Mouse (Mus musculus) frontal cortex, adult 2 months (tissue): ENCODE measurements at regions not wholly inside any gene's neighbourhood (a gene's known extent, or its start where the extent isn't known, plus 50 kb on each side); places are given as distances from the start of the nearest gene placed in this dataset.

Source experiments
- DNase-seq, 2 experiments: peaks; one replicate each; pipeline ENCODE4 v3.0.0; 2022; ENCODE audit warnings: low spot score in 1 of 2; ENCODE audit errors: extremely low spot score in 1 of 2

- no peak for DNase-seq
Measured at GRCm38 (mm10) chr7:73640194-73640593, 98.6 kb upstream of the Chd2 start.

GRCm38 (mm10) chr7:73637810-73638125, 96.1 kb upstream of the Chd2 start:
- peak in 1 of 2 experiments; percentile 63 for DNase-seq

- DNase-seq, result no peak
Measured at GRCm38 (mm10) chr7:73637101-73637809, 95.6 kb upstream of the Chd2 start.

GRCm38 (mm10) chr7:73635422-73635821, 93.8 kb upstream of the Chd2 start:
- no peak for DNase-seq

DNA sequence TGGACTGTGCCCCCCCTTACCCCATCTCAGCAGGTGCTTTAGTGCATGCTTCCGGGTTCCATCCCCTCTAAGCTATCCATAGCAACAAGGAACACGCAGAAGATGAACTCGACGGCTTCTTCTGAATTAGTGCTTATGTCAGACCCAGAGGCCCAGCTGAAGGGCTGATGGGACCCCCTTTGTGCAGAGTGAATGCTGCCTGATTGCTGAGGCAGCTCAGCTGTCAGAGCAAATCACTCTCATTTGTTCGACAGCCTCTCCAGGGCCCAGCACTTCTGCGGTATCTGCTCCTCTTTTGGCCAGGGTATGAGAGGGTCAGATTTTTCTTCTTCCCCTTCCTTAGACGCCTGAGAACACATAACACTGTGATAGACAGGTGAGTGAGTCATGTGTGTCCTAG, 89.2 kb upstream of the Chd2 start:
- DNase-seq, result no peak

- no peak for DNase-seq
Measured at GRCm38 (mm10) chr7:73629182-73629581, 87.6 kb upstream of the Chd2 start.

DNA sequence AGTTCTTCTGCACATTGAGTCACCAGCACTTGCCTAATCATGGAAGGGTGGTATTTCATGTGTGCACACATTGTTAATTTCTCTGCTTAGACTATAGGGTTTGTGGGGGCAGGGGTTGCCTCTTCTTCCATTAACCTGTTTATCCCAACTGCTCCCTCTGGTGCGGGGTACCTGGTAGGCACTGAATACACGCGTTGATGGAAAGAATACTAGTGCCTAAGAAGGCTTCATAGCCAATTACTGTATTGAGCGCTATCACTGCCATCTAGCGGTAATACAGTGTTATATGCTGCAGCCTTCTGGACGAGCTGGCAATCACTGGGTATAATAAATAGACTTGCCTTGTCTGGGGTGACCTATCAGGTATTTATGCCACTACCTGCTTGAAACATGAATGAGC, 86.4 kb upstream of the Chd2 start:
- DNase-seq, result peak; percentile 58 to 85

DNA sequence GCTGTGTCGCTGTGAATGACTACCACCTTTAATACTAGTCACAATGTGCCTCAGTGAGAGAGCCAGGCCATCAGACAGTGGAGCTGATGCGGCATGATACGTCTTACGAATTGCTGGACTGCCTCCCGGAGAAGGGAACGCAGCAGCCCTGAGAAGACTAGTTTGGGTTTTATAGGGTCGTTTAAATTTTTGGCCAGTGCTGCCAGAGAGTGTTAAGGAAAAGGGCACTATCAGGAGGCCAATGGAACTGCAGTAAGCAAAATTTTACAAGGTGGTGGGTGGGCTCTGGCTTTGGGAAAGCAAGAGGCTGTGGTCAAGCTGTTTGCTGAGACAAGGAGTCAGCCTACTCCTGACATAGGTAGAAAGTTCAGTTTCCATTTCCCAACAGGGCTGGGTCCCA, 84.7 kb upstream of the Chd2 start:
- DNase-seq, result no peak

DNA sequence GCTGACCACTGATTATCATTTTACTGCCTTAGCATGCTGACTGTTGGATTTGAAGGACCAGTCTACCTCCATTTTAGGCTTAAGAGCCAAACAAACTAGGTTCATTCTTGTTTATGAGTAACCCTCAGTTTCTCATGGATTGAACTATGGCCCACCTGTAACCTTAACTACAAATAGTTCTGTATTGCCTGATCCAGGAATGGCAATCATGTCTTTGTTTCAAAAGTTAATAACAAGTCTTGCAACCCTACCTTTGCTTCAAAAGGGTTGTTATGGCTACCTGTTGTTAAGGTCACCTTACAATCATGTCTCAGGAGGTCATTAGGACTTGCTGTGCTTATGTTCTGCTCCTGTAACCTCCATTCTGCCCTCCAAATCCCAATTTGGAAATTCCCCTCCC, 84.0 kb upstream of the Chd2 start:
- DNase-seq, result no peak

GRCm38 (mm10) chr7:73624992-73625391, 83.4 kb upstream of the Chd2 start:
- no peak for DNase-seq

GRCm38 (mm10) chr7:73624093-73624600, 82.5 kb upstream of the Chd2 start:
- no peak for DNase-seq

GRCm38 (mm10) chr7:73622468-73622867, 80.8 kb upstream of the Chd2 start:
- no peak for DNase-seq

- DNase-seq, result no peak
Measured at GRCm38 (mm10) chr7:73620341-73620740, 78.7 kb upstream of the Chd2 start.

- DNase-seq, result peak in 1 of 2 experiments; percentile 27
Measured at GRCm38 (mm10) chr7:73618758-73619416, 77.3 kb upstream of the Chd2 start.

GRCm38 (mm10) chr7:73617910-73618757, 76.5 kb upstream of the Chd2 start:
- peak; percentile 92 to 99 for DNase-seq

DNA sequence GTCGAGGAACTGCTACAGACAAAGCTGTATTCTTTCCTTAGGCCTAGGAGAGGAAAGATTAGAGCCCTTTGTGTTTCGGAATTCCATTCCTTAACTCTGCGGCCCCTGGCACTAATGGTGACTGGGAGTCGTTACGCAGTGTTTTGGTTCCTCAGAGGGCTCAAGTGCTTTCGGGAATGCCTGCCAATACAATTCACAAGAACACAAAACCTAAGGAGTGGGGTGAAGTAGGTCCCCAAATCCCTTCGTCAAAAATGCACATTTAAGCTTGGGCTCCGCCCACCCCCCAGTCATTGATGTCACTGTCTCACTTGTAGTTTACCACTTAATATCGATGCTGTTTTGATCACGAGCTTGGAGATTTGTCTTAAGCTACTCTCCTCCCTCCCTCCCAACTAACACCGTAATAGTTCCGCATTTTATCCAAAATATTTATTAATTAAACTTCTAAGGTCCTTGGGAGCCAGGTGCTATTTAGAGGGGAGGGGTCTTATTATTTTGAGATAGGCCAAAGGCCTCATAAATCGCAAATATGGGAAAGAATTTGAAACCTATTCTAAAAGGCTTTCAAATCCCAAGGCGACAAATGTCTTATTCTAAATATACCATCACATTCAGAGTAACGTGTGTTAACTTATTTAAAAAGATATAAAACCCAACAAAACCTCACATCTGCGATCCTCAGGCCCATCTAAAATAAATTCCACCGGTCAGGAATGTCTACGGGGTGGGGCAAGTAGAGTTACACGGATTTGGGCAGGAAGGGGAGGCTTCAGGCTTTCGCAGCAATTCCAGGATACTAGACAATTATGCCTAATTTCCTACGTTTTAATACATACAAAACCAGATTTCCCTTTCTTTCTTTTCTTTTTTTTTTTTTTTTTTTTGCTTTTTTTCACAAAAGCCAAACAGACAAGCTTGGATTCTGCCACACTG, 75.6 kb upstream of the Chd2 start:
- DNase-seq, result peak in 1 of 2 experiments; percentile 58

- DNase-seq, result no peak
Measured at GRCm38 (mm10) chr7:73616015-73616414, 74.4 kb upstream of the Chd2 start.

DNA sequence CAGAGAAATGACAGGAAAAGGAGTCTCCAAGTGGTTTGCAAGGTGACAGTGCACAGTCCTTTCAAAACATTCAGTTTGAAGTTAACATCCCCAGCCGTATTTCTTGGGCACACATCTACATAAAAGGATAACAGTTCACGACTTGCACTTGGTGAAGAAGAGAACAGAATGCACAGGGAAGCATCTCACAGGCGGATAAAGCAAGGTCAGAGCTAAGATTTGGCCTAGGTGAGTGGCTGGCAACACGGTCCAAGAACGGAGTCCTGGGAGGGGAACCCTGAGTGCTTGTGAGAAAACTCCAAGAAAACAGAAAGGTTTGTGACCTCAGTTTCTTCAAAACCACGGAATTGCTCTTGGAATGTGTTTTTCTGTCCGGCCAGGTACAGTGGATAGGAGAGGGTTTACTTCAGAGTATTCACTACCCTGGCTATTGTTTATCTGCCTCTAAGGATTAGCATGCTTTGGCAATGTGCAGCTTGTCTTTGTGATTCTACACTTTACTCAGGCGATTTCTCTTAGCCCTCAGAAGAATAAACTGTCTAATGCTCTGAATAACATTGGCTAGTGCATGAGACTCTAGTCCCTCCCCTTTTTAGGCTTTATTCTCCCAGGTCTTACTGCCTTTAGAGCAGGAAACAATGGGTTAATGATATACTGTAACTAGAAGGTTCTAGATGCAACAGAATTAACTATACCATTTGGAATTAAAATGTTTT, 73.4 kb upstream of the Chd2 start:
- no peak for DNase-seq

DNA sequence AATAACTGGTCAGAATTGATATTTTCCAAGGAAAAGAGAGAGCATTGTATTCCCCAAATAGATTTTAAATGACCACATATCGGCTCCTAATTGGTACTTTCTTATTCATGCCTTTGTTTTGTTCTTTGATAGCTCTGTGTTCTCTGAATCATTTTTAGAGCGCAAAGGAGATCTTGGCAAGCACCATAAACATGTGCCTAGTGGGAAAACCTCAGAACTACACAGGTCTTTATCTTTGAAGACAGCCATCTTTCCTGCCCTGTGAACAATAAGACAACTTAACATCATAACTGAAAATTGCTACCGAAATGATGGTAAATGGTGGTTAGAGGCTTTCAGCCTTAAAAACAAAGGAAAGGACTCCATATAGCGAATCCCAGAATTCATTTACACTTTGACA, 72.7 kb upstream of the Chd2 start:
- peak in 1 of 2 experiments; percentile 29 for DNase-seq

DNA sequence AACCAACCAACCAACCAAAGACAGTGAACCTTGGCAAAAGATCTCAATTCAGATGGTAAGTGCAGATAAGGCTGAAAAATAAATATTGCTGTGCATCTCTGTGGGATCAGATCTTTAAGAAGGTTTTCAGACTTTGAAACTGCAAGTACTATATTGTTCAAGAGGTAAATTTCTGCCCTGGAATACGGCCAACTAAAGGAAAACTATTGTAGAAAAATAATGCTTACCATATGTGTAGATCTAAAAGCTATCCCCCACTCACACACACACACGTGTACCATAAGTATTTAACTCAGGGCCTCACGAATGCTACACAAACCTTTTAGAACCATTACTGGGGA, 71.1 kb upstream of the Chd2 start:
- no peak for DNase-seq
